Mouse (Mus musculus) layer of hippocampus, adult 9-11 months (tissue): Measurements from ENCODE around the gene Rabgap1.

Source experiments
- DNase-seq: peaks from one replicate; pipeline ENCODE4 v3.0.0; 2022

Rabgap1 gene

DNA sequence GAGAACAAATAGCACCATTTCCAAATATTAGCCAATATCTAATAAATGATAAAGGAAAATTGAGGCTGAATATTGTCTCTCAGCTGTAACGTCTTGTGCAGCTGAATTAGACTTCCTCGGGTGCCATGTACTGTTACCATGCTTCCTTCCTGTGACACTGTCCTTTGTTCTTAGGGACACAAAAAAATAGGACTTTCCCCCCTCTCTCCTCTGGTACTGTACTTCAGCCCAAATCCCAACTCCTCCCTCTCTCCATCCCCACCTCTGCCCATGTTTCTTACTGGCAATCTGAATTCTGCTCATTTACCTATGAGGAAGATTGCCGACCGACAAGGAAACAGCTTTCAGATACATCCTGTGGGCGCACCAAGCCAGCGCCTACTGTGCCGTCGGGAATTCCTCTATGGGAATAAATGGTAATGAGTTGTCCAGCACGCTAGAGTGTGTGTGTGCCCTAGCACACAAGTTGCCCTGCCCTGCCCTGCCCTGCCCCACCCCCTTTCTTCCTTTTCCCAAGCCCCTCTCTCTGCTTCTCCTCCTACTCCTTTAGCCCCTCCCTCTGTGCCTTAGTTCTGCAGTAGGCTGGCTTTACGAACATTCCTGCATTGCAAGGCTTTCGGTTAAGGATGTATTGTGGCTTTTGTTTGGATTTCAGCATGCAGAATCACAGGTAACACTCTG is 73.1 kb downstream of the Rabgap1 start, which contains the start of gene Gpr21:
Gpr21 (plus strand) TSS at position 303 of the 681 bp plus-strand sequence.
- no peak for DNase-seq

DNA sequence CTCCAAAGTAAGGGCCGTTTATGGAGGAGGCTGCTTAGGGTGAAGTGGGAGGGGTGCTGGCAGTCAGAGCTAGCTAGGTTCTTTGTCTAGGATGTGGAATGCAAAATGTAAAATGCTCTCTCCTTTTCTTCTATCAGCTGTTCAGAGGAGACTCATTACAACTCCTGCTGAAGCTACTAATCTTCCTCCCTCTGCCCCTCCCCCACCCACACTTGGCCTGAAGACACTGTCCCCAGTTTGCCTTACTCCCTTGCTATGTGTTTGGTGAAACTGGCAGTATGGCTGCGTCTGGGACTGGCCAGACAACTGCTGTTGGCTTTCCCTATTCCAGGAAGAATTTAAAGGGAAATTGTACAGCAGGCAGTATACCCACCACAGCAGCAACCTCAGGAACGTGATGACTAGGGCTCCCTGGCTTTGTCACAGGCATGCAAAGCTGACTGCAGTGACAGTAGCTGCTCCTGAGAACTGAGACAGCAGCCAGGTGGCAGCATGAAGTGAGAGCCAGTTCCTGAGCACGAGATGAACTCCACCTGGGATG is 73.9 kb downstream of the Rabgap1 start:
- peak; percentile 18 for DNase-seq

DNA sequence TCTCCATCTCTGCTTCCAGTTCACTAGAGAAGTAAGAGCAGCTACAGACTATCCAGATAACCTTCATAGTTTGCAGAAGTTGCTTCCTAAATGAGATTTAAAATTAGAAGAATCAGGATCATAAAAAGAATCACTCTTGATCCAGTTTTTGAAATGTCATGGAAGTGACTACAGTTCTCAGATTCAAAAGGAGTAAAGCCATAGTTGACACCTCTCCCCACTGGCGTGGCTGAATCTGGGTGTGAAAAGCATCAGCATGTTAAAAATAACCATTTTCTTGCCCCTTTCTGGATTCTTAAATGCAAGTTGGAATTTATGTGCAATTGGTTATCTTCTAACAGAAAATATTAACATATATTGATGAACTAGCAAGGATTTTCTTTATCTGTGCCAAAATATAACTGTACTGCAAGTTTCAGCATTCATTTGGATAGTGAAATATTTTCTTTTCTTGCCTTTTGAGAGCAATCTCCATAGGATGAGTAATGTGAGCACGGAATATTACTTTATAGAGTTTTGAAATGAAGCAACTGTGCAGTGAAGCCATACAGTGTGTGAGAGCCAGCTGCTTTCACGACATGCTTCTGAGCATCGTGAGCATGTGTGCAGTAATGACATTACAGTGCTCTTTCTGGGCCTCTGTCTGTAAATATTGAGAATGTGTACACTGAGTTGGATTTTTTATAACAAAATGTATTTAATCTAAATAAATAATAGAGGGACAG is 75.6 kb downstream of the Rabgap1 start:
- DNase-seq = no peak

DNA sequence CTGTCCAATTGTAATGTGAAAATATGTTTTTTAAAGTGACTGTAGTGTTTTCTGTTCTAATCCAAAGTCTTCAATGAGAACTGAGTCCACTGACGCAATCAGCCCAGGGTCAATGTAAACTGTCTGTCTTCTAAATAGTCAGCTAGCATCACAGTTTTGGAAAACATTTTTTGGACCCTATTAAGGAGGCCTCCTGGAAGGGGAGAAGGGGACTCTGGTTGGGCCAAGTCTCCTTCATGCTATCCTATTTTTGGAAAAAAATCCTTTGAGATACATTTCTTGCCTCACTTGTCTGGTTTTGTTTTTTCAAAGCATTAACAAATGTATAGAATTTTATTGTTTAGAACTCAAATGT is 76.2 kb downstream of the Rabgap1 start:
- no peak for DNase-seq

DNA sequence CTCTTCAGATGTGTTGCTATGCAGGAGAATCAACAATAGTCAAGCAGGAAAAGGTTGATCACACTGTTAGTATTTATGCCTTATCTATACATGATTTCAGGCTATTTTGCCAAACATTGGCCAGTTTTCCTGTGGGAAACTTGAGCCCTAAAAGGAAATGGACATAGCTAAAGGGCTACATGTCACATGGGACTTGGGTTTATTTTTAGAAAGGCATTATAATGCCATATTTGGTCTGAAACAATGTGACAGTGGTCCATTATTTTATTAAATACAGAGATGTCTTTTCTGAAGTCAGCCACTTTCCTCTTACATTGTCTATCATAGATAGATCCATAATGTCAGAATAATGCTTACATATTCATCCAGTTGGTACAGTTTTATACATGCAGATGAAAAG is 84.5 kb downstream of the Rabgap1 start:
- DNase-seq = no peak

DNA sequence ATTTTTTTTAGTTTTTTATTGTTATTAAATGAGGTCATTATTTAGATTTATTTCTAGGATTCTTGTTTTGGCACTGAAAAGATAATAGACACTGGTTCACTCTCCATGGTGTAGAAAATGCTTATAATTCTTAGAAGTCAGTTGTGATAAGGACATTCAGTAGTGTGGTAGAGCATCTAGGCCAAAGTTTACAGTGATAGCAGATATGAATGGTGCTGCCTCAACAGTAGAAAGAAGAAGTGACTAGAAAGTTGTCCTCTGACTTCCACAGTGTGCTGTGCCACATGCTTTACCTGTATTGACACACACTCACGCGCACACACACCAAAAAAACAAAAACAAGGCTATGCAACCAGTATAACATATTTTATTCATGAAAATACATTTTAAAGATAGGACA is 86.3 kb downstream of the Rabgap1 start:
- DNase-seq = no peak

DNA sequence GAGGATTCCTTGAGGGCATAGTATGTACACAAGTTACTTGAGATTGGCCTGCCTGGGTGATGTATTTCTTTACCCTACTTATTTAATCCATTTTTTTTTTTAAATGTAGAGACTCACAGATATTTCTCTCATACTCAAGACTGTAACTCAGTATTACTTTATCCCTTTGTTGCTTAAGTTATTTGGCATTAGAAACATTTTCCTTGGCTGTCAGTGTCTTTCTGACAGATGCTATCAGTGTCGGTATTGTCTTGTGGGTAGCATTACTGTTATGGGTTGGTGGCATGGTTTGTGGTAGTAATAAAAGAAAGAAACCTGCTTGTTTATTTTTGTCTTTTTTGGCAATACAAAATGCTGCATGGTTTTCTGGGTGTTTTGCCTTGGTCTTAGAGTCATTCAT is 87.7 kb downstream of the Rabgap1 start:
- DNase-seq = no peak

DNA sequence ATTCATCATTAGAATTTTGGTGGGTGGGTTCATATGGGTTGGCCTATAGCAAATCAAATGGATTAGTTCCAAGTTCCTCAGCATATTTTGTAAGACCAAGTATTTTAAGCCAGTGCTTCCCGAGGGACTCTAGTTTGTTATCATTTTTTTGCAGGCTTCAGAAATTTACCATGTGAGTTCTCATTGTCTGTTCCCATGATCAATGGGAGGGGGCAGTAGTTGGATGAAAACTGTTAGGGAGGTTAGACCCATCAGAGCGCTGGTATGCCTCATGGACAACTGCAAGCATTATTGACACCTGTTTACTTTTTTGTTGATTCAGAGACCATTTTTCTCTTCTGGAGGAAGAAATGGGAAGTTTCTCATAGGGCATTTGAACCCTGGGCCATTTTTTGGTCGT is 88.6 kb downstream of the Rabgap1 start:
- no peak for DNase-seq

DNA sequence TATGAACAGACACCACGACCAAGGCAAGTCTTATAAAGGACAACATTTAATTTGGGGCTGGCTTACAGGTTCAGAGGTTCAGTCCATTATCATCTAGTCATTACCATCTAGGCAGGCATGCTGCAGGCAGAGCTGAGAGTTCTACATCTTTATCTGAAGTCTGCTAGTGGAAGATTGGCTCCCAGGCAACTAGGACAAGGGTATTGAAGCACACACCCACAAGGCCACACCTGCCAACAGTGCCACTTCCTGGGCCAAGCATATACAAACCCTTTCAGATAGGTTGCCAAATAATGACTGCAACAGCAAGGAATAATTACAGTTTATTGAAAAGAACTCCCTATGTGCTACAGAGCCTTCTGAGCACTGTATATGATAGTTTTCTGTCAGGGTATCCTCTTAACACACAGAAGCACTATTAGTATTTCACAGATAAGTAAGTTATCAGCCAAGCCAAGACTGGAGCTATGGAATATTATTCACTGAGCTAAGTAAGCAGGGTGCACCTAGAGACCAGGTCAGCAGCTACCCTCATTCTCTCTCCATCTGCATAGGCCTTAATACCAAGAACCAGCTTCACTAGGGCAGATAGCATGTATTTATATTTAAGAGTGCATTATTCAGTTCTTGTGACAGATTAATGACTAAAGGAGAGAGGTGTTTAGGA is 106.4 kb downstream of the Rabgap1 start:
- DNase-seq = no peak

DNA sequence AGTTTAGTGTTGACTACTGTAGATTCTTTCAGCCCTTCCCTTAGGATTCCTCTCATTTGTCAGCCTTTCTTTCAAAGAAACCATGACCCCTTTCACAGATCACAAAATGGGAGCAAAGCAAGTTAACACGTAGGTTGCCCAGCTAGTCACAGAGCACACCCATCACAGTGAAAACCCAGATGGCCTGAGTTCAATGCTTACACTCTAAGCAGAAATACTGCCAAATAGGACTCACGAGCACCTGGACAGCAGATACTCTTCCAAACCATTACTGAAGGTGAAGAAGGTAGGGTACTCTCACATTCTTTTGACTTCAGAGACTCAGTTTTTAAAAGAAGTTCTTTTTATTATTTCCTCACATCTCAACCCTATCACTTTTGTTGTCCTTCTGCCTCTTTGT is 113.3 kb downstream of the Rabgap1 start:
- no peak for DNase-seq

DNA sequence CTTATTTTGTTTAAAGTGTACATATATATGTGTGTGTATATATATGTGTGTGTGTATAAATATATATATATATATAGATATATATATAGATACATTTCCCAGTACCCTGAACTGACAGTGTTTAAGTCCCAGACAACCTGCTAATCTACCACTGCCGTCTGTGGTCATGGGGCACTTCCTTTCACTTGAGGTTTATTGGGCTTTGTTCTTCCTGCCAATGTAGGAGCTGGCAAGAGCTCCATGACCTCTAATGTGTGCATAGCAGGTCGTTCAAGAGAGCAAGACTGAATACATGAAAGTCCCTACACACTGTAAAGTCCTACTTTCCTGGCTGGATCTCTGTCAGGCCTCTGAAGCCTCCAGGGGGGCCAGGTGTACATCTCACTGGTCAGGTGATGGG is 122.5 kb downstream of the Rabgap1 start:
- no peak for DNase-seq

DNA sequence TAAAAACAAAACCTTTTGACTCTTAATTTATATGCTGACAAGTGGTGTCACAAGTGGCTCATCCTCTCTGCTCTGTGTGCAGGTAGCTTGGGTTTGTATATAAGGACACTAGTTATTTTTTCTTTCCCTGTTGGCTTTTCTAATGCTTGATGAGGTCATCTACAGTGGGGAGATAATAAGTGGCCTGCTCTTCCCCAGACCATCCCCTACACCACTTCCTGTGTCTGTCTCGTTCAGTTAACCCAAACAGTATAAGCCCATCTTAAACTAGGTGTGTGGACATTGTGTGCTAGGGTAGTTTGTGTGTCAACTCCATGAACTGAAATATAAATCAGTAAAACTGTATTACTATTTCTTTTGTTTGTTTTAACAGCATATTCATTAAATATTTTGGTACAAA is 123.0 kb downstream of the Rabgap1 start:
- no peak for DNase-seq

DNA sequence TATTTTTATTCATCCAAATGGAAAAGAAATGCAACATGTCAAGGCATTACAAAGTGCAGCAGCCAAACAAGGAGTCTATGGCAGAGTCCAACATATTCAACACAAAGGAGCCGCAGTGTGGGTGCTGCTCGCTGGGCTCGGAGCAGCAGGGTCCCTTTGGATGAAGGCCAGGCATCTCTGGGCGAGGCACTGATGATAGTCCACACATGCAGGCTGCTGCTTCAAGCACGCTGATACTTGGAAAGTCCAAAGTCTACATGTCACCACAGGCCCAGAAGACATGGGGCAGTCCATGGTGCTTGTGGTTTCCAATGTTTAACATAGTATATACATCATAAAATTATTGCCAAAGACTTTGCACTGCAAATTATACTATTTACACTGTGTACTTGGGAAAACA is 126.8 kb downstream of the Rabgap1 start:
- no peak for DNase-seq

DNA sequence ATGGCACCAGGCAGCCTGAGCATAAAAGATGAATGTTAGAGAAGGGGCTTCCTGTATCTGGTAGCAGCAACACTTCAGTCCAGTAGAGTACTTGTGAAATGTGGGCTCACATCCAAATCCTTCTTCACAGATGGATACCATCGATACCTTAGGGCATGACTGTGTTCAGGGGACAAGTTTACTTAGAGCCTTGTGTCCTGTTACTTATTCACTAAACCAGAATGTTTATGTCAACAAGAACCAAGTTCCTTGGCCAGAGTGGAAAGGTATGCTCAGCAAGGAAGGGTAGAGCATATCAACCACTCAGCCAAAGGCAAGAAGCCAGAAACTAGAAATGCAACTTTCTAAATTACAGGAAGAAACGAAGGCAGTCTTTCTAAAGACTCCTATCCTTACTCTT is 127.6 kb downstream of the Rabgap1 start:
- DNase-seq = no peak

DNA sequence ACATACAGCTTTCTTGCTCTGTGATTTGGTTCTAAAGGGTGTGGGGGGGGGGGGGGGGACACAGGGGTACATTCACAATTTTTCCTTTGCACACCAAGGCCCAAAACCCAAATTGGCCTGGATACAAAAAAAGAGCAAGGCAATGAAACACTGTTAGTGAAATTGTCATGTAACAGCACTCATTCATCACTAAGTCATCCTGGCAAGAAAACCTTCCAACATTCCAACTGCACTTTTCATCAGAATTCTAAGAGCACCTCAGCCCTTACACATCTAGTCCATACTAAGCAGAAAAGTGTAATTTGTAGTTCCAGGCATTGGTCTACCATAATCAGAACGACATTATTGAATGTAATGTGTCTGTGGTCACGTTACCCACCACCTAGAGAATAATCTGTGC is 129.1 kb downstream of the Rabgap1 start:
- no peak for DNase-seq

DNA sequence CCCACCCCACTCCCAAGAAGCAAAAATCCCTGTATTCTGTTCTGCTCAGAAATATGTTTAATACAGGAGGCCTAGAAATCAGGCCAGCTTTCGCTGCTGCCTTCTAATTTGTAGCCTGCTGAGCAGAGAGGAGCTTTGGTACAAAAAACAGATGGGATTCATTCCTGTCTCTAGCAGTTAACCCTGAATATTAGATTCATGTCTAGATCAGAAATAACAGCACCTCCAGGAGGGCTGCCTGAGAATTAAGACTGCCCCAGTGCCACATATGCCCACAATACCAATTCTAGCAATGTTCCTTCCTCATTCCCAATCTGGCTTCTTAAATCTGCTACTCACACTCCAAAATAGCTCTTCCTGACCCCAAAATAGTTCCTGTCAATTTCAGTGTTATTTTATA is 133.6 kb downstream of the Rabgap1 start:
- DNase-seq = peak; percentile 59

DNA sequence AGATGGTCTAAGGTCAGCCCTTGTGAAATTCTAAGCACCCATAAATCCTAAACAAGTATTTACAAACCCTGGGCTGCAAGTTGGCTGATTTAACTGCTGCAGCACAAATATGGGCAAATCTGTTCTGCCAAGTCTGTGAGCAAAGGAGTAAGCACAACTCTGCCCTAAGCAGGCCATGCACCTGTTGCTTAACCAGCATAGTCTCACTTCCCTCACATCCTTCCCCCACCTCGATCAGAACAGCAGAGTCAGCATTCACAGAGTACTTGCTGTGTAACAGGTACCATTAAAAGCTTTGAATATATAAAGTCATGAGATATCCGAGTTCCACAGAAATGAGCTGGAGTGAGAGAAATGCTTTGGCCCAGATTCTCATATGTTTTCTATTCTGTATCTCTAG is 135.1 kb downstream of the Rabgap1 start:
- no peak for DNase-seq

DNA sequence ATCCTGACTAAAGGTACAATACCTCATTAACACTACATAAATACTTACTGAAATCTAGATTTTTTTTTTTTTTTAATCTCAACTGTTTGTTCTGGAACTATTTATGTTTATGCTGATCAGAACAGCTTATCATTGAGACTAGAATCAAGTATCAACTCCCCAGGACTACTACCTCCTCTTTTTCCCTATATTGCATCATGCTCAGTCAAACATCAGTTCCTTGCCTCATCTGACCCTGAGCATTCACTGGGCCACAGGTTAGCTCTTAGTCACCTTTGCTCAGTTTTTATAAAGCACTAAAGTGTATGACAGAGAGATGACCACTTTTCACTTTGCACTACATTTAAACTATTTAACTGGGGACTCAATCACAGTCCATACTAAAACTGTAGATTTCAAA is 144.8 kb downstream of the Rabgap1 start:
- no peak for DNase-seq
